Mouse (Mus musculus): ENCODE measurements around the gene Fmnl3. TPM values are rescaled to one million over a fixed set of nuclear protein-coding genes. Genes with fewer than 3 reads are reported as not detected.

Fmnl3 gene
- total and polyA plus RNA-seq, 3 experiments: 24.2 to 49.3 (median 28.6) TPM

DNA sequence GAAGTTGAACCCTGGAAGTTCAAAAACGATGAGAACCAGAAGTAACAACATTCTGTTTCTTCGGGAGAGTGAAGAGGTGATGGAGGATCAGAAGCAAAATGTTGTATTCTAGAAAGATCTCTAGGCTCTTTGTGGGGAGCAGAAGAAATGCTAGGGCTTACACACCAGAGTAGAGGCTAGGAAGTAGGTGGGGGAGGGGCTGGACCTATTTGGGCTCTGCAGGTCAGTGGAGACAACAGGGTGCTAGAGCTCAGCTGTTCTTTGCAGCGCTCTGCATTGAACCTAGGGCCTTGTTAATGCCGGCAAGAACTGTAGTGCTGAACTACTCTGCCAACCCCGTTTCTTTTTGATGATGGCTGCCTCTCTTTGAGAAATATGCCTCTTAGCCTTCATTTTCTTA lies 74.1 kb downstream of the Fmnl3 start:
- no peak for TF ChIP-seq ELF1 (IDR thresholded peaks at IDR 0.05; ENCODE audit: low read depth, low read length)
- TF ChIP-seq ZNF384 (IDR thresholded peaks at IDR 0.05; ENCODE audit: low read depth, low read length): no peak
- no peak for TF ChIP-seq TBP (conservative IDR thresholded peaks at IDR 0.05; ENCODE audit: low read depth, low read length)
- TF ChIP-seq POLR2A (IDR thresholded peaks at IDR 0.05; ENCODE audit: low read depth, low read length): no peak
- TF ChIP-seq MAZ (IDR thresholded peaks at IDR 0.05; ENCODE audit: low read depth, low read length): no peak
- TF ChIP-seq TCF12 (IDR thresholded peaks at IDR 0.05; ENCODE audit: low read depth, low read length): no peak
- no peak for TF ChIP-seq USF1 (IDR thresholded peaks at IDR 0.05; ENCODE audit: low read depth, low read length)
- TF ChIP-seq BHLHE40 (IDR thresholded peaks at IDR 0.05; ENCODE audit: low read depth, low read length): no peak
- TF ChIP-seq MEF2A (IDR thresholded peaks at IDR 0.05; ENCODE audit: borderline replicate concordance, low read depth, low read length): no peak
- no peak for TF ChIP-seq RAD21 (IDR thresholded peaks at IDR 0.05; ENCODE audit: low read depth, low read length)
- no peak for TF ChIP-seq GABPA (IDR thresholded peaks at IDR 0.05; ENCODE audit: insufficient replicate concordance, low read depth, low read length)
- no peak for TF ChIP-seq IRF4 (IDR thresholded peaks at IDR 0.05; ENCODE audit: low read depth, low read length)
- no peak for TF ChIP-seq PAX5 (IDR thresholded peaks at IDR 0.05; ENCODE audit: low read length)
- no peak for TF ChIP-seq MAFK (IDR thresholded peaks at IDR 0.05; ENCODE audit: insufficient replicate concordance, low read length)
- no peak for TF ChIP-seq CHD2 (IDR thresholded peaks at IDR 0.05; ENCODE audit: low read length)
- TF ChIP-seq SIN3A (IDR thresholded peaks at IDR 0.05; ENCODE audit: low read length): no peak
- TF ChIP-seq POLR2AphosphoS2 (IDR thresholded peaks at IDR 0.05; ENCODE audit: low read depth, low read length): no peak
- TF ChIP-seq KAT2A (IDR thresholded peaks at IDR 0.05; ENCODE audit: insufficient replicate concordance, low read length): no peak
- TF ChIP-seq NRF1 (IDR thresholded peaks at IDR 0.05; ENCODE audit: low read depth, low read length): no peak
- no peak for TF ChIP-seq ZMIZ1 (IDR thresholded peaks at IDR 0.05; ENCODE audit: low read depth, low read length)
- no peak overlapping the region for H3K4me3 ChIP-seq (replicated peaks in 1 of 3; ENCODE audit: low read depth in 2 of 3, low read length in 2 of 3, poor library complexity in 1 of 3)
- H3K27me3 ChIP-seq (replicated peaks): peaks cover 28% of the 10 kb centered on the region
- H3K36me3 ChIP-seq (replicated peaks in 1 of 2; ENCODE audit: control insufficient read depth in 1 of 2, insufficient read depth in 1 of 2, low read length in 1 of 2): peaks cover 0 to 5% of the 10 kb centered on the region in 2 experiments
- no peaks in the 10 kb centered on the region for H3K9me3 ChIP-seq (replicated peaks; ENCODE audit: low read length)
- peaks cover 3 to 20% of the 10 kb centered on the region in 2 experiments; a peak in 3 of 4 replicates for H3K4me1 ChIP-seq (ENCODE audit: control insufficient read depth in 1 of 2, insufficient read depth in 2 of 2)
- H3K9ac ChIP-seq (ENCODE audit: insufficient read depth, low read depth): no peak overlapping the region
- H3K27ac ChIP-seq (ENCODE audit: insufficient read depth, low read depth): no peak overlapping the region
- in situ Hi-C loops (cut with MboI; ENCODE audit: low pct_ligation_motif_present, low pct_unique_long_range_greater_than_20kb, low sequenced_read_pairs) (no loop called here), dilution Hi-C loops (cut with MboI; ENCODE audit: extremely low pct_ligation_motif_present, extremely low pct_unique_long_range_greater_than_20kb, low sequenced_read_pairs) (no loop called here)
- DNase-seq (ENCODE audit: extremely low read depth): peak; percentile 29
- no peaks in the 10 kb centered on the region; the same call in 1 of the 2 replicates for H3K79me2 ChIP-seq (replicated peaks; ENCODE audit: control insufficient read depth, extremely low read depth, insufficient read depth, poor library complexity, severe bottlenecking)
- H3K4me2 ChIP-seq (ENCODE audit: insufficient read depth, low read depth, poor library complexity, severe bottlenecking): no peak overlapping the region

DNA sequence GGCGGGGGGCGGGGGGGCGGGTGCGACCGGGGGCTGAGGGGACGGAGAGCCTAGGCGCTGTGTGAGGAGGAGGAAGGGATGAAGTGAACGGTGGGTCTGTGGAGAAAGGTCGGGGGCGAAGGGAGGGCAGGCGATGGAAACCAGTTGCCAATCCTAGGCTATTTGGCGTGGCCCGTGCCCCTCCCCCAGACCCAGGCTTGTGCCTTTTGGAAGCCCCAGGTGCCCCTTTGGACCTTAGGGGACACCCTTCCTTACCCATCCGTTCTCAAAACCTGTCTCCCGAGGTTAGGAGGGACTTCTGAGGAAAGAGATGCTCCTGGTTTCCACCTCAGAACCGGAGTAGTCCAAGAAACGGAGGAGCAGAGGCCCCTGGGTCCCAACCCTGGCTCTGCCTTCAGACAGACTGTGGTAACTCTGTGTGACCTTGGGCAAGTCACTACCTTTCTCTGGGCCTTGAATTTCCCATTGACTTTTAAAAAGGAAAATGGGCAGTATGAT lies 74.7 kb downstream of the Fmnl3 start, which contains the start of gene Fam186b:
Gene Fam186b, minus strand, starts transcription at position 405 of the 498 bp plus-strand sequence.
- Histone ChIP-seq H3K79me2 (replicated peaks; ENCODE audit: control insufficient read depth, extremely low read depth, insufficient read depth, poor library complexity, severe bottlenecking) (no peaks in the 10 kb centered on the region), H3K27ac (ENCODE audit: insufficient read depth, low read depth) (no peak within 1 kb of the TSS), H3K36me3 (replicated peaks in 1 of 2; ENCODE audit: control insufficient read depth in 1 of 2, insufficient read depth in 1 of 2, low read length in 1 of 2) (peaks cover 0 to 5% of the 10 kb centered on the region in 2 experiments), H3K9me3 (replicated peaks; ENCODE audit: low read length) (no peaks in the 10 kb centered on the region), H3K4me1 (ENCODE audit: control insufficient read depth in 1 of 2, insufficient read depth in 2 of 2) (peaks cover 3 to 20% of the 10 kb centered on the region in 2 experiments; a peak in 3 of 4 replicates), H3K27me3 (replicated peaks) (peaks cover 31% of the 10 kb centered on the region), H3K9ac (ENCODE audit: insufficient read depth, low read depth) (peak within 1 kb of the TSS; percentile 64), H3K4me3 (replicated peaks in 1 of 3; ENCODE audit: low read depth in 2 of 3, low read length in 2 of 3, poor library complexity in 1 of 3) (peak within 1 kb of the TSS; percentile 48 to 68 (median 58)), H3K4me2 (ENCODE audit: insufficient read depth, low read depth, poor library complexity, severe bottlenecking) (peak within 1 kb of the TSS; percentile 98)
- TF ChIP-seq NELFE (IDR thresholded peaks at IDR 0.05; ENCODE audit: low read depth, low read length) (no peak), MAX (IDR thresholded peaks at IDR 0.05; ENCODE audit: low read length) (no peak), USF1 (IDR thresholded peaks at IDR 0.05; ENCODE audit: low read depth, low read length) (no peak), TCF12 (IDR thresholded peaks at IDR 0.05; ENCODE audit: low read depth, low read length) (no peak), MYC (IDR thresholded peaks at IDR 0.05; ENCODE audit: low read depth, low read length) (no peak), BHLHE40 (IDR thresholded peaks at IDR 0.05; ENCODE audit: low read depth, low read length) (no peak), E2F4 (IDR thresholded peaks at IDR 0.05; ENCODE audit: insufficient replicate concordance, low read depth, low read length) (no peak), USF2 (conservative IDR thresholded peaks at IDR 0.05; ENCODE audit: low read depth, low read length) (no peak), ETS1 (conservative IDR thresholded peaks at IDR 0.05; ENCODE audit: low read depth, low read length) (no peak), EP300 (IDR thresholded peaks at IDR 0.05; ENCODE audit: low read length) (no peak), ZNF384 (IDR thresholded peaks at IDR 0.05; ENCODE audit: low read depth, low read length) (no peak), SIN3A (IDR thresholded peaks at IDR 0.05; ENCODE audit: low read length) (no peak; the same call in 1 of the 2 replicates), RAD21 (IDR thresholded peaks at IDR 0.05; ENCODE audit: low read depth, low read length) (no peak), ZKSCAN1 (IDR thresholded peaks at IDR 0.05; ENCODE audit: borderline replicate concordance, low read depth, low read length) (no peak), JUN (IDR thresholded peaks at IDR 0.05; ENCODE audit: insufficient read depth, low read depth, low read length) (no peak), PAX5 (IDR thresholded peaks at IDR 0.05; ENCODE audit: low read length) (no peak), IRF4 (IDR thresholded peaks at IDR 0.05; ENCODE audit: low read depth, low read length) (no peak), UBTF (IDR thresholded peaks at IDR 0.05; ENCODE audit: low read depth, low read length) (no peak)
- peak; percentile 35 for DNase-seq (ENCODE audit: extremely low read depth)
- in situ Hi-C loops (cut with MboI; ENCODE audit: low pct_ligation_motif_present, low pct_unique_long_range_greater_than_20kb, low sequenced_read_pairs) (no loop called here), dilution Hi-C loops (cut with MboI; ENCODE audit: extremely low pct_ligation_motif_present, extremely low pct_unique_long_range_greater_than_20kb, low sequenced_read_pairs) (no loop called here)
